Mouse (Mus musculus) forebrain, embryonic 14.5 days (tissue): ENCODE data around the gene Ubn2. TPM values are rescaled to one million over a fixed set of nuclear protein-coding genes. Genes with fewer than 3 reads are reported as not detected.
"Not testable (repeated sequence)": the region's sequence is repeated elsewhere in the genome, so short reads cannot be mapped to it uniquely, and the experiment has no call there.

Experiments
- ATAC-seq: fragments of 200-750 bp; cut with Nextera tagmentation; 2 replicates; pipeline ENCODE4 v1.8.0; 2017; ENCODE audit warnings: mild to moderate bottlenecking, moderate library complexity
- DNase-seq: peaks from one replicate; pipeline ENCODE4 v3.0.0-alpha.2; 2015; ENCODE audit warnings: low spot score
- H3K27ac ChIP-seq: fragments of 300-500 bp; sonication (generic); 2 replicates; pipeline ENCODE4 v1.5.1; 2014; ENCODE audit warnings: low read depth, mild to moderate bottlenecking, control low read depth, low read length, moderate library complexity
- H3K27me3 ChIP-seq: fragments of 300-500 bp; sonication (generic); replicated peaks from 2 replicates; pipeline ENCODE4 v1.6.1; 2014; ENCODE audit warnings: low read length, control low read depth, mixed read lengths; ENCODE audit not compliant: control insufficient read depth, insufficient read depth
- H3K36me3 ChIP-seq: fragments of 300-500 bp; sonication (generic); 2 replicates; pipeline ENCODE4 v1.6.1; 2014; ENCODE audit warnings: low read length, control low read depth; ENCODE audit not compliant: control insufficient read depth, insufficient read depth
- H3K4me1 ChIP-seq: fragments of 300-500 bp; sonication (generic); 2 replicates; pipeline ENCODE4 v1.6.1; 2014; ENCODE audit warnings: antibody characterized with exemption, low read length, control low read depth; ENCODE audit not compliant: control insufficient read depth, insufficient read depth
- H3K4me2 ChIP-seq: fragments of 300-500 bp; sonication (generic); 2 replicates; pipeline ENCODE4 v1.6.1; 2014; ENCODE audit warnings: mild to moderate bottlenecking, control low read depth, low read length
- H3K4me3 ChIP-seq: fragments of 300-500 bp; sonication (generic); 2 replicates; pipeline ENCODE4 v1.5.1; 2014; ENCODE audit warnings: low read depth, low read length, control low read depth
- H3K9ac ChIP-seq: fragments of 300-500 bp; sonication (generic); 2 replicates; pipeline ENCODE4 v1.6.1; 2014; ENCODE audit warnings: mild to moderate bottlenecking, low read length, control low read depth, moderate library complexity
- H3K9me3 ChIP-seq: fragments of 300-500 bp; sonication (generic); replicated peaks from 2 replicates; pipeline ENCODE4 v1.6.1; 2016; ENCODE audit warnings: low read length, control low read depth, mixed read lengths; ENCODE audit not compliant: control insufficient read depth
- WGBS: fragments of 180-500 bp; shearing (Covaris S2); extraction: QIAGEN DNeasy Blood & Tissue Kit; methylation state at CpG from one replicate; pipeline ENCODE4 v1.1.7; 2014; 5-methylcytosine and 5-hydroxymethylcytosine counted together
- polyA plus RNA-seq: library from polyadenylated mRNA; unstranded; fragments of >200 nt; fragmentation: Nextera tagmentation; extraction: Ambion mirVana; gene quantifications from 2 replicates; pipeline ENCODE4 v1.2.1, GENCODE M21; 2014

Gene Ubn2
- polyA plus RNA-seq, 1 experiment from 2014 or later = 10.7 TPM

DNA sequence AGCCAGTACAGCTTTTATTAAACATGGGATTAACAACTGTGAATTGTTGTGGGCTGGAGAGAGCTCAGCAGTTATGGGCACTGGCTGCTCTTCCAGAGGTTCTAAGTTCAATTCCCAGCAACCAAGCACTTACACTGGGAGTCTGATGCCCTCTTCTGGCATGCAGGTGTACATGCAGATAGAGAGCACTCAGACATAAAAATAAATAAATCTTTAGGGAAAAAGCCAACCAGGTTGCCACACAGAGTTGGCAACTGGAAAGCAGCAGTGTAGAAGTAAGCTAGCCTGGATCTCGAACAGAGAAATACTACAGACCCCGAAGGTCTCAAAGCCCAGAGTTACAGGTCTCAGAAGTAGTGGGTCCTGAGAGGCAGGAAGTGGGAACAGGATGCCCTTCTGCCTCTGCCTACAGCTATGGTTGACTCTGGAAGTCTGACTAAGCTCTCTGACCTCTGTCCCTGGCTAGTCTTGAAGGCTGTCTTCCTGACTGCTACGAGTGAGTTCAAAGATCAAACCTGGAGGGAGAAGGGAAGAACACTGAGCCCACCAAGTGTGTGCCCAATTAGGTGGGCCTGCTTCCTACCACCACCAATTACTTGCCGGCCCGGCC, 97.6 kb downstream of the Ubn2 start:
- no peaks in the 10 kb centered on the region for H3K9me3 ChIP-seq
- no peak overlapping the region for H3K27ac ChIP-seq
- H3K27me3 ChIP-seq = no peaks in the 10 kb centered on the region
- no peak overlapping the region for H3K9ac ChIP-seq
- whole genome bisulfite sequencing = 68% methylated on average over 5 of the region's 5 CpGs
- ATAC-seq = no peak
- H3K4me1 ChIP-seq = no peaks in the 10 kb centered on the region
- DNase-seq = peak; percentile 34
- H3K4me2 ChIP-seq = no peak overlapping the region
- H3K4me3 ChIP-seq = no peak overlapping the region
- no peaks in the 10 kb centered on the region for H3K36me3 ChIP-seq

GRCm38 (mm10) chr6:38532500-38533420, 99.0 kb downstream of the Ubn2 start:
- H3K36me3 ChIP-seq = no peaks in the 10 kb centered on the region
- H3K27me3 ChIP-seq = no peaks in the 10 kb centered on the region
- no peaks in the 10 kb centered on the region for H3K9me3 ChIP-seq
- 6% methylated on average over 25 of the region's 25 CpGs for WGBS
- H3K27ac ChIP-seq = peak overlapping the region; percentile 90
- H3K4me2 ChIP-seq = peak overlapping the region; percentile 65
- ATAC-seq (peak; percentile 42), DNase-seq (peak; percentile 45)
- H3K9ac ChIP-seq = peak overlapping the region; percentile 74
- H3K4me3 ChIP-seq = peak overlapping the region; percentile 67
- no peaks in the 10 kb centered on the region for H3K4me1 ChIP-seq

- Histone ChIP-seq H3K27me3 (no peaks in the 10 kb centered on the region), H3K4me1 (no peaks in the 10 kb centered on the region), H3K4me2 (peak within 1 kb of the TSS; percentile 65), H3K4me3 (peak within 1 kb of the TSS; percentile 67), H3K27ac (peak within 1 kb of the TSS; percentile 94), H3K36me3 (no peaks in the 10 kb centered on the region), H3K9me3 (no peaks in the 10 kb centered on the region), H3K9ac (peak within 1 kb of the TSS; percentile 85)
- 6% methylated on average over 41 of the region's 41 CpGs for WGBS
- peak; percentile 100 for DNase-seq
- ATAC-seq = peak; percentile 93
These were observed 100.0 kb downstream of the Ubn2 start, which contains the start of gene Fmc1 for GRCm38 (mm10) chr6:38533428-38534405. Fmc1 (plus strand) TSS chr6:38533502.

- 0% methylated on average over 51 of the region's 53 CpGs for WGBS
These were observed 101.1 kb downstream of the Ubn2 start for GRCm38 (mm10) chr6:38534640-38535365.

DNA sequence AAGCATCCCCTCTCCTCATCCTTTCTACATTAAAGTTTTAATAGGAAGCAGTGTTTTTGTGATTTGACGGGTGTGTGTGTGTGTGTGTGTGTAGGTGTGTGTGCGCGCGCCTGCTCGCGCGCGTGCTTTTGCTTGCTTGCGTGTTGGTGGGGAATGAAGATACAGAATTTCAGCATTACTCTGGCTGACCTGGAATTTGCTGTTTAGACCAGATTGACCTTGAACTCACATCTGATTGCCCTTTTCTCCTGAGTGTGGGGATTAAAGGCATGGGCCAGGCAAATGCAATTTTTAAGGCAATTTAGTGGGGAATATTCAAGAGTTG, 101.6 kb downstream of the Ubn2 start:
- no peaks in the 10 kb centered on the region for H3K27me3 ChIP-seq
- H3K4me1 ChIP-seq = no peaks in the 10 kb centered on the region
- peak overlapping the region; percentile 54 for H3K4me2 ChIP-seq
- peak overlapping the region; percentile 67 for H3K4me3 ChIP-seq
- peaks cover 9% of the 10 kb centered on the region for H3K36me3 ChIP-seq
- H3K9me3 ChIP-seq = no peaks in the 10 kb centered on the region
- DNase-seq (no peak), ATAC-seq (no peak)
- H3K27ac ChIP-seq = peak overlapping the region; percentile 94
- 1% methylated on average over 9 of the region's 9 CpGs for WGBS
- peak overlapping the region; percentile 85 for H3K9ac ChIP-seq

More at GRCm38 (mm10) chr6:38534640-38535365, 101.1 kb downstream of the Ubn2 start:
- H3K27me3 ChIP-seq = no peaks in the 10 kb centered on the region
- no peaks in the 10 kb centered on the region for H3K4me1 ChIP-seq
- H3K9ac ChIP-seq = peak overlapping the region; percentile 85
- H3K9me3 ChIP-seq = no peaks in the 10 kb centered on the region
- peak overlapping the region; percentile 94 for H3K27ac ChIP-seq
- peak; percentile 76 for ATAC-seq
- DNase-seq = peak; percentile 96
- H3K36me3 ChIP-seq = peaks cover 5% of the 10 kb centered on the region
- H3K4me2 ChIP-seq = peak overlapping the region; percentile 54
- H3K4me3 ChIP-seq = peak overlapping the region; percentile 67

DNA sequence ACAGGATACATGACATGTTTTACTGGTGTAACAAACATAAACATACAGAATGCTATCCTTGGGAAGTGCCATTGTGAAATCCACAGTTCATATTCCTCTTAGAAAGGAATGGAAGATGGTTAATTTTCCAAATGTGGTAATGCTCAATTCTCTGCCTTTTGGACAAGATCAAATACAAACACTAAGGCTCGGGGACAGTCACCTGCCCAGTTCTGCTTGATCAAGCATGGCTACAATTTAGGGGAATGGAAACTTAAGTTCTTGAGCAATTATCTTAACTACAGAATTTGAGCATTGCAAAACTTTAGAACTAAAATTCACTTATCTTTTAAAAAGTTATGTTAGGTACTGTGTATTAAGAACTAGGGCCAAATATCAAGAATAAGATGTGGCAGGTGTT, 102.0 kb downstream of the Ubn2 start:
- Histone ChIP-seq H3K27me3 (no peaks in the 10 kb centered on the region), H3K9ac (peak overlapping the region; percentile 85; the same call in 1 of the 2 replicates), H3K4me3 (peak overlapping the region; percentile 67), H3K36me3 (peaks cover 9% of the 10 kb centered on the region), H3K4me1 (no peaks in the 10 kb centered on the region), H3K27ac (no peak overlapping the region), H3K4me2 (peak overlapping the region; percentile 54), H3K9me3 (no peaks in the 10 kb centered on the region)
- 78% methylated on average over 1 of the region's 1 CpGs for WGBS
- ATAC-seq (no peak), DNase-seq (no peak)

GRCm38 (mm10) chr6:38544141-38544540, 110.4 kb downstream of the Ubn2 start:
- ATAC-seq, H3K27me3 ChIP-seq, DNase-seq, H3K9ac ChIP-seq, H3K4me1 ChIP-seq, H3K36me3 ChIP-seq, H3K9me3 ChIP-seq, H3K4me2 ChIP-seq, H3K27ac ChIP-seq, H3K4me3 ChIP-seq: not testable (repeated sequence)
- WGBS = 96% methylated on average over 4 of the region's 5 CpGs

- WGBS = 95% methylated on average over 2 of the region's 2 CpGs
- H3K4me1 ChIP-seq, H3K9me3 ChIP-seq, H3K4me3 ChIP-seq, H3K27ac ChIP-seq, H3K27me3 ChIP-seq, H3K4me2 ChIP-seq, DNase-seq, ATAC-seq, H3K36me3 ChIP-seq, H3K9ac ChIP-seq: not testable (repeated sequence)
These were observed 113.3 kb downstream of the Ubn2 start for GRCm38 (mm10) chr6:38547005-38547404.
